Mouse (Mus musculus) adipocyte (in vitro differentiated cells): Measurements from ENCODE around the gene Irx6.

ENCODE experiments used
- DNase-seq: peaks from one replicate; pipeline ENCODE4 v3.0.0-alpha.2; 2016; ENCODE audit warnings: low spot score

Irx6 gene

GRCm38 (mm10) chr8:92721936-92722321, 47.8 kb downstream of the Irx6 start:
- DNase-seq: no peak

GRCm38 (mm10) chr8:92723320-92723719, 49.2 kb downstream of the Irx6 start:
- no peak for DNase-seq

GRCm38 (mm10) chr8:92723947-92724346, 49.9 kb downstream of the Irx6 start:
- no peak for DNase-seq

- no peak for DNase-seq
Measured at GRCm38 (mm10) chr8:92724359-92724758, 50.3 kb downstream of the Irx6 start.
